In genomic region chr11:93154910-93155309, GRCm38 (mm10) we compare ENCODE assay signal across 28 mouse cellular contexts. TPM values are rescaled to one million over a fixed set of nuclear protein-coding genes. Genes with fewer than 3 reads are reported as not detected.
DNase-seq lines count a peak whose midpoint lies in the region; ATAC-seq lines count a peak whose summit lies in the region.
"Had no signal": no experiment of that assay in that cellular context is flagged by ENCODE, and none has a peak within 500 bp of the region (broad histone marks: within the 10 kb centered on the region; RNA-seq: fewer than 3 reads in every experiment).

No protein-coding gene starts in this region.

- no peaks in the 10 kb centered on the region for H3K36me3 ChIP-seq in kidney, embryonic 16.5 days (ENCODE audit: insufficient read depth, low read length)
- H3K36me3 ChIP-seq: forebrain, embryonic 10.5 days; hindbrain, embryonic 12.5 days; hindbrain, embryonic 15.5 days had no signal

- no peaks in the 10 kb centered on the region for H3K9me3 ChIP-seq in kidney, embryonic 16.5 days (ENCODE audit: low read length)
- H3K9me3 ChIP-seq: forebrain, embryonic 10.5 days; hindbrain, embryonic 12.5 days; hindbrain, embryonic 15.5 days had no signal

- no peak overlapping the region for H3K27ac ChIP-seq in kidney, embryonic 16.5 days (ENCODE audit: low read length)
- H3K27ac ChIP-seq: forebrain, embryonic 10.5 days; gastrocnemius, adult 2 months; hindbrain, embryonic 12.5 days; hindbrain, embryonic 15.5 days had no signal

- no peaks in the 10 kb centered on the region for H3K4me1 ChIP-seq in kidney, embryonic 16.5 days (ENCODE audit: insufficient read depth, low read length)
- H3K4me1 ChIP-seq: forebrain, embryonic 10.5 days; hindbrain, embryonic 12.5 days; hindbrain, embryonic 15.5 days had no signal

- DNase-seq in cerebellum, adult 11 months, result peak; percentile 68
- peak; percentile 69 to 87 for DNase-seq in cerebellum, adult 18-20 months
- peak; percentile 93 for DNase-seq in cerebellum, adult 9-10 months
- peak; percentile 65 to 70 for DNase-seq in cerebellum, postnatal 25 days
- DNase-seq in thymus, postnatal 4 days, result no peak
- DNase-seq in layer of hippocampus, adult 18-20 months (ENCODE audit: low spot score in 2 of 2), result no peak
- no peak for DNase-seq in urinary bladder, postnatal 4 days (ENCODE audit: low spot score in 2 of 2)
- DNase-seq: adrenal gland, adult 8-10 months; adrenal gland, postnatal 25 days; forebrain, postnatal 0 days; gastrocnemius, adult 2 months; gastrocnemius, postnatal 14 days; heart, adult 11 months had no signal

- H3K4me2 ChIP-seq in kidney, embryonic 16.5 days (replicated peaks; ENCODE audit: low read depth, low read length), result no peak overlapping the region
- H3K4me2 ChIP-seq: heart, embryonic 11.5 days; hindbrain, embryonic 12.5 days; hindbrain, embryonic 15.5 days had no signal

- WGBS in kidney, embryonic 16.5 days, result 49% methylated on average over 3 of the region's 3 CpGs

- H3K4me3 ChIP-seq in kidney, embryonic 16.5 days (ENCODE audit: low read length), result no peak overlapping the region
- H3K4me3 ChIP-seq: forebrain, embryonic 10.5 days; gastrocnemius, adult 2 months; hindbrain, embryonic 12.5 days; hindbrain, embryonic 15.5 days had no signal

- H3K27me3 ChIP-seq in kidney, embryonic 16.5 days (ENCODE audit: insufficient read depth, low read length), result no peaks in the 10 kb centered on the region
- H3K27me3 ChIP-seq: hindbrain, embryonic 12.5 days; hindbrain, embryonic 15.5 days had no signal

- no peak for ATAC-seq in kidney, embryonic 16.5 days (ENCODE audit: low FRiP score, low TSS enrichment)
- ATAC-seq: CD4-positive, CD25-positive, alpha-beta regulatory T cell, adult 4 months; forebrain, embryonic 14.5 days; forebrain, postnatal 0 days; intestine, postnatal 0 days had no signal

- no peak overlapping the region for H3K9ac ChIP-seq in kidney, embryonic 16.5 days (replicated peaks; ENCODE audit: low read length)
- H3K9ac ChIP-seq: forebrain, postnatal 0 days; hindbrain, embryonic 12.5 days; hindbrain, embryonic 15.5 days had no signal

RNA-seq across cellular contexts. Expression of gene Car10, which starts 57.1 kb away (rescaled TPM):
- polyA plus RNA-seq in kidney, embryonic 16.5 days (2015; fragmentation: Nextera tagmentation; extraction: Ambion mirVana), result 0.22 and 0.33 TPM in 2 replicates
- 10 to 100 TPM; 33.7 to 38.2 TPM for total RNA-seq in layer of hippocampus, adult 18-20 months (2021)
- total RNA-seq: gastrocnemius, adult 2 months; heart, adult 8-10 months; heart, postnatal 25 days; hematopoietic stem cell, adult 5-6 weeks; MEL had no signal
- polyA plus RNA-seq: C2C12; CD4-positive, CD25-positive, alpha-beta regulatory T cell, adult 4 months; heart, embryonic 14.5 days; heart, postnatal 0 days had no signal

Comparison
In these comparisons a context has a peak if more than half of its experiments do, and no peak if none do; other contexts are left out.
1. DNase-seq: peak in cerebellum, adult 11 months (single experiment), cerebellum, adult 18-20 months (2 of 2), cerebellum, adult 9-10 months (single experiment) and cerebellum, postnatal 25 days (2 of 2); none in thymus, postnatal 4 days (single experiment), layer of hippocampus, adult 18-20 months (0 of 2) and urinary bladder, postnatal 4 days (0 of 2).